Mouse (Mus musculus) intestine, embryonic 16.5 days (tissue): ENCODE data around the gene Peg10. TPM values are rescaled to one million over a fixed set of nuclear protein-coding genes. Genes with fewer than 3 reads are reported as not detected.
"Not testable (repeated sequence)": the region's sequence is repeated elsewhere in the genome, so short reads cannot be mapped to it uniquely, and the experiment has no call there.

Experiments used
- ATAC-seq: fragments of 200-750 bp; cut with Nextera tagmentation; 2 replicates; pipeline ENCODE4 v1.8.0; 2017; ENCODE audit warnings: moderate TSS enrichment, moderate library complexity
- H3K27ac ChIP-seq: fragments of 300-500 bp; sonication (generic); 2 replicates; pipeline ENCODE4 v1.5.1; 2014; ENCODE audit warnings: mild to moderate bottlenecking, low read length
- H3K27me3 ChIP-seq: fragments of 300-500 bp; sonication (generic); replicated peaks from 2 replicates; pipeline ENCODE4 v1.6.1; 2014; ENCODE audit warnings: low read length, control low read depth, mixed read lengths; ENCODE audit not compliant: control insufficient read depth, insufficient read depth
- H3K36me3 ChIP-seq: fragments of 300-500 bp; sonication (generic); 2 replicates; pipeline ENCODE4 v1.6.1; 2014; ENCODE audit warnings: low read length, control low read depth; ENCODE audit not compliant: control insufficient read depth, insufficient read depth
- H3K4me1 ChIP-seq: fragments of 300-500 bp; sonication (generic); 2 replicates; pipeline ENCODE4 v1.6.1; 2014; ENCODE audit warnings: low read length, control low read depth, mixed read lengths; ENCODE audit not compliant: control insufficient read depth, insufficient read depth
- H3K4me2 ChIP-seq: fragments of 300-500 bp; sonication (generic); 2 replicates; pipeline ENCODE4 v1.6.1; 2014; ENCODE audit warnings: low read depth, low read length, control low read depth
- H3K4me3 ChIP-seq: fragments of 300-500 bp; sonication (generic); 2 replicates; pipeline ENCODE4 v1.5.1; 2014; ENCODE audit warnings: mild to moderate bottlenecking, low read length
- H3K9ac ChIP-seq: fragments of 300-500 bp; sonication (generic); 2 replicates; pipeline ENCODE4 v1.6.1; 2014; ENCODE audit warnings: low read depth, low read length
- H3K9me3 ChIP-seq: fragments of 300-500 bp; sonication (generic); 2 replicates; pipeline ENCODE4 v1.6.1; 2016; ENCODE audit warnings: low read length, control low read depth; ENCODE audit not compliant: control insufficient read depth
- WGBS: fragments of 180-500 bp; shearing (Covaris S2); extraction: QIAGEN DNeasy Blood & Tissue Kit; methylation state at CpG from one replicate; pipeline ENCODE4 v1.1.7; 2014; 5-methylcytosine and 5-hydroxymethylcytosine counted together
- polyA plus RNA-seq: library from polyadenylated mRNA; unstranded; fragments of >200 nt; fragmentation: Nextera tagmentation; extraction: Ambion mirVana; gene quantifications from 2 replicates; pipeline ENCODE4 v1.2.1, GENCODE M21; 2015

The Peg10 gene
- polyA plus RNA-seq, 1 experiment from 2014 or later: 1.7 TPM

GRCm38 (mm10) chr6:4746036-4746695, 940 bp upstream of the Peg10 start:
- Histone ChIP-seq H3K4me2 (peak overlapping the region; percentile 65), H3K9ac (peak overlapping the region; percentile 75), H3K4me3 (peak overlapping the region; percentile 51), H3K4me1 (peaks cover under 1% of the 10 kb centered on the region; the same call in 1 of the 2 replicates), H3K27me3 (no peaks in the 10 kb centered on the region), H3K9me3 (peaks cover 20% of the 10 kb centered on the region), H3K27ac (peak overlapping the region; percentile 49; the same call in 1 of the 2 replicates), H3K36me3 (no peaks in the 10 kb centered on the region)
- WGBS: 52% methylated on average over 22 of the region's 22 CpGs
- no peak for ATAC-seq

GRCm38 (mm10) chr6:4747677-4748505, 785 bp downstream of the Peg10 start:
- 54% methylated on average over 71 of the region's 71 CpGs for WGBS
- Histone ChIP-seq H3K9ac (peak overlapping the region; percentile 31), H3K4me1 (no peaks in the 10 kb centered on the region), H3K4me2 (peak overlapping the region; percentile 65), H3K27ac (no peak overlapping the region), H3K9me3 (peaks cover 20% of the 10 kb centered on the region), H3K27me3 (no peaks in the 10 kb centered on the region), H3K4me3 (peak overlapping the region; percentile 51), H3K36me3 (no peaks in the 10 kb centered on the region)
- ATAC-seq: no peak

GRCm38 (mm10) chr6:4748506-4748961, 1.4 kb downstream of the Peg10 start:
- WGBS: 48% methylated on average over 15 of the region's 15 CpGs
- H3K4me2 ChIP-seq: peak overlapping the region; percentile 65
- no peaks in the 10 kb centered on the region for H3K27me3 ChIP-seq
- peaks cover 20% of the 10 kb centered on the region for H3K9me3 ChIP-seq
- H3K4me3 ChIP-seq: peak overlapping the region; percentile 51
- no peak overlapping the region for H3K9ac ChIP-seq
- H3K36me3 ChIP-seq: no peaks in the 10 kb centered on the region
- no peaks in the 10 kb centered on the region for H3K4me1 ChIP-seq
- H3K27ac ChIP-seq: no peak overlapping the region
- ATAC-seq: peak; percentile 30

GRCm38 (mm10) chr6:4749091-4749490, 2.0 kb downstream of the Peg10 start:
- no peaks in the 10 kb centered on the region for H3K27me3 ChIP-seq
- H3K4me1 ChIP-seq: no peaks in the 10 kb centered on the region
- H3K4me2 ChIP-seq: peak overlapping the region; percentile 65
- peak; percentile 94 for ATAC-seq
- no peak overlapping the region for H3K9ac ChIP-seq
- peak overlapping the region; percentile 51 for H3K4me3 ChIP-seq
- H3K36me3 ChIP-seq: no peaks in the 10 kb centered on the region
- no peak overlapping the region for H3K27ac ChIP-seq
- 42% methylated on average over 21 of the region's 22 CpGs for WGBS
- H3K9me3 ChIP-seq: peaks cover 20% of the 10 kb centered on the region

GRCm38 (mm10) chr6:4751355-4751754, 4.2 kb downstream of the Peg10 start:
- Histone ChIP-seq H3K4me2 (no peak overlapping the region), H3K4me3 (no peak overlapping the region), H3K27ac (no peak overlapping the region), H3K36me3 (no peaks in the 10 kb centered on the region), H3K4me1 (no peaks in the 10 kb centered on the region), H3K9ac (no peak overlapping the region), H3K27me3 (no peaks in the 10 kb centered on the region), H3K9me3 (peaks cover 33% of the 10 kb centered on the region)
- no peak for ATAC-seq
- 69% methylated on average over 4 of the region's 4 CpGs for WGBS

GRCm38 (mm10) chr6:4754286-4754685, 7.2 kb downstream of the Peg10 start:
- Histone ChIP-seq H3K27ac (no peak overlapping the region), H3K27me3 (no peaks in the 10 kb centered on the region), H3K4me1 (no peaks in the 10 kb centered on the region), H3K4me2 (no peak overlapping the region), H3K4me3 (no peak overlapping the region), H3K36me3 (no peaks in the 10 kb centered on the region), H3K9me3 (peaks cover 12% of the 10 kb centered on the region; the same call in 1 of the 2 replicates), H3K9ac (no peak overlapping the region)
- WGBS: 91% methylated on average over 10 of the region's 10 CpGs
- no peak for ATAC-seq

- Histone ChIP-seq H3K4me2 (no peak overlapping the region), H3K27ac (no peak overlapping the region), H3K27me3 (no peaks in the 10 kb centered on the region), H3K9ac (no peak overlapping the region), H3K4me1 (no peaks in the 10 kb centered on the region), H3K36me3 (no peaks in the 10 kb centered on the region), H3K9me3 (peaks cover 12% of the 10 kb centered on the region; the same call in 1 of the 2 replicates), H3K4me3 (no peak overlapping the region)
- ATAC-seq: no peak
- 92% methylated on average over 16 of the region's 16 CpGs for WGBS
Measured at GRCm38 (mm10) chr6:4754886-4755285, 7.8 kb downstream of the Peg10 start.

- not testable (repeated sequence) for ATAC-seq, H3K36me3 ChIP-seq, H3K9me3 ChIP-seq, H3K4me3 ChIP-seq, H3K27me3 ChIP-seq, H3K4me2 ChIP-seq, H3K9ac ChIP-seq, H3K4me1 ChIP-seq, H3K27ac ChIP-seq
- 49% methylated on average over 3 of the region's 3 CpGs for WGBS
Measured at GRCm38 (mm10) chr6:4761415-4762142, 14.5 kb downstream of the Peg10 start.

- WGBS: 49% methylated on average over 2 of the region's 2 CpGs
- Histone ChIP-seq H3K4me1 (no peaks in the 10 kb centered on the region), H3K36me3 (no peaks in the 10 kb centered on the region), H3K27me3 (no peaks in the 10 kb centered on the region), H3K9me3 (no peaks in the 10 kb centered on the region), H3K27ac (no peak overlapping the region), H3K4me2 (no peak overlapping the region), H3K9ac (no peak overlapping the region), H3K4me3 (no peak overlapping the region)
- ATAC-seq: peak; percentile 97
Measured at GRCm38 (mm10) chr6:4762252-4762651, 15.1 kb downstream of the Peg10 start.
